Mouse (Mus musculus) hindbrain, postnatal 0 days (tissue): ENCODE results near the gene Tab2. TPM values are rescaled to one million over a fixed set of nuclear protein-coding genes. Genes with fewer than 3 reads are reported as not detected.

Source experiments
- ATAC-seq: fragments of 200-750 bp; cut with Nextera tagmentation; 2 replicates; pipeline ENCODE4 v1.8.0; 2017; ENCODE audit warnings: mild to moderate bottlenecking, moderate TSS enrichment, moderate library complexity
- DNase-seq: peaks from one replicate; pipeline ENCODE4 v3.0.0-alpha.2; 2015; ENCODE audit warnings: low spot score
- H3K27ac ChIP-seq: fragments of 300-500 bp; sonication (generic); 2 replicates; pipeline ENCODE4 v1.5.1; 2014; ENCODE audit warnings: mild to moderate bottlenecking
- H3K27me3 ChIP-seq: fragments of 300-500 bp; sonication (generic); 2 replicates; pipeline ENCODE4 v1.6.1; 2014; ENCODE audit warnings: low read length, mixed read lengths; ENCODE audit not compliant: insufficient read depth
- H3K36me3 ChIP-seq: fragments of 300-500 bp; sonication (generic); 2 replicates; pipeline ENCODE4 v1.6.1; 2014; ENCODE audit warnings: low read length, mixed read lengths; ENCODE audit not compliant: insufficient read depth
- H3K4me1 ChIP-seq: fragments of 300-500 bp; sonication (generic); 2 replicates; pipeline ENCODE4 v1.6.1; 2014; ENCODE audit warnings: antibody characterized with exemption, low read length, mixed read lengths; ENCODE audit not compliant: insufficient read depth
- H3K4me2 ChIP-seq: fragments of 300-500 bp; sonication (generic); 2 replicates; pipeline ENCODE4 v1.6.1; 2014; ENCODE audit warnings: low read depth, mild to moderate bottlenecking, low read length, moderate library complexity, mixed read lengths
- H3K4me3 ChIP-seq: fragments of 300-500 bp; sonication (generic); 2 replicates; pipeline ENCODE4 v1.5.1; 2014; ENCODE audit warnings: low read length
- H3K9ac ChIP-seq: fragments of 300-500 bp; sonication (generic); replicated peaks from 2 replicates; pipeline ENCODE4 v1.6.1; 2014; ENCODE audit warnings: mild to moderate bottlenecking, low read length, moderate library complexity, mixed read lengths
- H3K9me3 ChIP-seq: fragments of 300-500 bp; sonication (generic); 2 replicates; pipeline ENCODE4 v1.6.1; 2016; ENCODE audit warnings: low read length, mixed read lengths
- CTCF ChIP-seq: IDR thresholded peaks from 2 replicates; pipeline ENCODE4 v1.5.1; 2016; ENCODE audit warnings: antibody characterized with exemption, control low read depth, low read depth
- WGBS: fragments of 180-500 bp; shearing (Covaris S2); extraction: QIAGEN DNeasy Blood & Tissue Kit; methylation state at CpG from one replicate; pipeline ENCODE4 v1.1.7; 2014; 5-methylcytosine and 5-hydroxymethylcytosine counted together
- polyA plus RNA-seq: library from polyadenylated mRNA; unstranded; fragments of >200 nt; fragmentation: Nextera tagmentation; extraction: Ambion mirVana; gene quantifications from 2 replicates; pipeline ENCODE4 v1.2.1, GENCODE M21; 2015
- total RNA-seq: library from RNA; depleted of rRNA; stranded (reverse); fragments of >200 nt; gene quantifications from 2 replicates; pipeline ENCODE4 v1.2.3, GENCODE M21; 2014; rRNA removed

Tab2 gene
- total RNA-seq (54.3 and 64.3 TPM in 2 replicates), polyA plus RNA-seq (11.4 and 12.0 TPM in 2 replicates)

- Histone ChIP-seq H3K4me1 (peaks cover 5% of the 10 kb centered on the region; the same call in 1 of the 2 replicates), H3K9me3 (no peaks in the 10 kb centered on the region), H3K27ac (peak within 1 kb of the TSS; percentile 99), H3K9ac (peak within 1 kb of the TSS; percentile 99), H3K27me3 (no peaks in the 10 kb centered on the region), H3K4me2 (peak within 1 kb of the TSS; percentile 84), H3K4me3 (peak within 1 kb of the TSS; percentile 94), H3K36me3 (no peaks in the 10 kb centered on the region)
- TF ChIP-seq CTCF = no peak
- DNase-seq = peak; percentile 96
- under 1% methylated on average over 70 of the region's 97 CpGs for WGBS
- peak; percentile 98 for ATAC-seq
Observed at GRCm38 (mm10) chr10:7956228-7957001, at the start of gene Tab2. Gene Tab2 (minus strand): TSS chr10:7956230.

GRCm38 (mm10) chr10:7992258-7992919 is 36.4 kb upstream of the Tab2 start:
- no peak for DNase-seq
- whole genome bisulfite sequencing = 75% methylated on average over 10 of the region's 10 CpGs
- Histone ChIP-seq H3K9me3 (no peaks in the 10 kb centered on the region), H3K4me3 (no peak overlapping the region), H3K27ac (no peak overlapping the region), H3K27me3 (no peaks in the 10 kb centered on the region), H3K9ac (no peak overlapping the region), H3K4me2 (no peak overlapping the region), H3K36me3 (no peaks in the 10 kb centered on the region), H3K4me1 (no peaks in the 10 kb centered on the region)
- TF ChIP-seq CTCF = no peak
- no peak for ATAC-seq

- Histone ChIP-seq H3K36me3 (no peaks in the 10 kb centered on the region), H3K27ac (no peak overlapping the region), H3K4me2 (no peak overlapping the region), H3K4me3 (no peak overlapping the region), H3K9me3 (no peaks in the 10 kb centered on the region), H3K4me1 (no peaks in the 10 kb centered on the region), H3K27me3 (no peaks in the 10 kb centered on the region), H3K9ac (no peak overlapping the region)
- TF ChIP-seq CTCF = no peak
- ATAC-seq (no peak), DNase-seq (no peak)
- WGBS = 80% methylated on average over 5 of the region's 5 CpGs
Observed at GRCm38 (mm10) chr10:7991596-7991995, 35.6 kb upstream of the Tab2 start.

- Histone ChIP-seq H3K4me1 (no peaks in the 10 kb centered on the region), H3K27ac (no peak overlapping the region), H3K27me3 (no peaks in the 10 kb centered on the region), H3K4me3 (no peak overlapping the region), H3K9ac (no peak overlapping the region), H3K4me2 (no peak overlapping the region), H3K36me3 (no peaks in the 10 kb centered on the region), H3K9me3 (no peaks in the 10 kb centered on the region)
- no peak for DNase-seq
- TF ChIP-seq CTCF = no peak
- 87% methylated on average over 8 of the region's 8 CpGs for WGBS
- ATAC-seq = no peak
Observed at GRCm38 (mm10) chr10:7987521-7987920, 31.5 kb upstream of the Tab2 start.

- Histone ChIP-seq H3K9ac (no peak overlapping the region), H3K36me3 (no peaks in the 10 kb centered on the region), H3K9me3 (no peaks in the 10 kb centered on the region), H3K4me2 (no peak overlapping the region), H3K27ac (no peak overlapping the region), H3K27me3 (no peaks in the 10 kb centered on the region), H3K4me3 (no peak overlapping the region), H3K4me1 (no peaks in the 10 kb centered on the region)
- DNase-seq = no peak
- 97% methylated on average over 9 of the region's 9 CpGs for WGBS
- TF ChIP-seq CTCF = no peak
- ATAC-seq = no peak
Observed at GRCm38 (mm10) chr10:7976462-7976861, 20.4 kb upstream of the Tab2 start.

GRCm38 (mm10) chr10:7968747-7969280 is 12.8 kb upstream of the Tab2 start:
- no peak for TF ChIP-seq CTCF
- Histone ChIP-seq H3K4me3 (no peak overlapping the region), H3K27ac (no peak overlapping the region), H3K27me3 (no peaks in the 10 kb centered on the region), H3K4me2 (no peak overlapping the region), H3K9ac (no peak overlapping the region), H3K4me1 (no peaks in the 10 kb centered on the region), H3K9me3 (no peaks in the 10 kb centered on the region), H3K36me3 (no peaks in the 10 kb centered on the region)
- DNase-seq (no peak), ATAC-seq (no peak)
- 97% methylated on average over 2 of the region's 2 CpGs for WGBS
